Mouse (Mus musculus) embryonic facial prominence, embryonic 11.5 days (tissue): ENCODE data around the gene Exosc5. TPM values are rescaled to one million over a fixed set of nuclear protein-coding genes. Genes with fewer than 3 reads are reported as not detected.

ENCODE experiments used
- polyA plus RNA-seq: library from polyadenylated mRNA; unstranded; fragments of >200 nt; fragmentation: Nextera tagmentation; extraction: Ambion mirVana; gene quantifications from 2 replicates; pipeline ENCODE4 v1.2.1, GENCODE M21; 2014

Exosc5 gene
- polyA plus RNA-seq, 1 experiment from 2014 or later = 63.1 TPM

Other genes with a start within 250 kb of the Exosc5 start
- gene Cxcl17, start 246.3 kb upstream of the Exosc5 start, polyA plus RNA-seq = not detected in 2 replicates
- 1.1 and 1.3 TPM in 2 replicates for gene Ceacam1, start 181.6 kb upstream of the Exosc5 start, polyA plus RNA-seq
- not detected in 2 replicates for gene Ceacam2, start 119.3 kb upstream of the Exosc5 start, polyA plus RNA-seq
- not detected in 2 replicates for gene Erich4, start 43.3 kb upstream of the Exosc5 start, polyA plus RNA-seq
- gene Dmac2, start 39.8 kb upstream of the Exosc5 start, polyA plus RNA-seq = 32.4 and 36.8 TPM in 2 replicates
- gene B3gnt8, start 32.5 kb upstream of the Exosc5 start, polyA plus RNA-seq = 0.66 and 1.0 TPM in 2 replicates
- 45.1 and 55.4 TPM in 2 replicates for gene Bckdha, start 183 bp upstream of the Exosc5 start, polyA plus RNA-seq
- gene Tmem91, start 16.0 kb downstream of the Exosc5 start, polyA plus RNA-seq = 0.70 and 1.0 TPM in 2 replicates
- 29.4 and 29.7 TPM in 2 replicates for gene B9d2, start 21.6 kb downstream of the Exosc5 start, polyA plus RNA-seq
- 1.1 and 1.5 TPM in 2 replicates for gene Tgfb1, start 27.8 kb downstream of the Exosc5 start, polyA plus RNA-seq
- gene Ccdc97, start 59.9 kb downstream of the Exosc5 start, polyA plus RNA-seq = 23.2 and 24.8 TPM in 2 replicates
- gene Hnrnpul1, start 95.6 kb downstream of the Exosc5 start, polyA plus RNA-seq = 73.3 and 76.8 TPM in 2 replicates
- 30.3 and 36.4 TPM in 2 replicates for gene Axl, start 129.5 kb downstream of the Exosc5 start, polyA plus RNA-seq
- gene Cyp2s1, start 157.7 kb downstream of the Exosc5 start, polyA plus RNA-seq = 2.5 and 3.4 TPM in 2 replicates
- not detected in 2 replicates for gene Cyp2b10, start 238.5 kb downstream of the Exosc5 start, polyA plus RNA-seq